Mouse (Mus musculus) monocyte, adult 5-6 weeks (primary cell): Measurements from ENCODE around the gene Morc1. TPM values are rescaled to one million over a fixed set of nuclear protein-coding genes. Genes with fewer than 3 reads are reported as not detected.

Experiments used
- ATAC-seq: fragments of 153-309, 156-312 bp; replicated peaks from 2 replicates; pipeline ENCODE4 v1.8.0; 2017; ENCODE audit warnings: mild to moderate bottlenecking; ENCODE audit not compliant: low TSS enrichment, insufficient number of reproducible peaks, severe bottlenecking, poor library complexity, low FRiP score
- total RNA-seq: library from RNA; stranded (forward); fragments of 200-1000, 200-491, 200-594 nt; gene quantifications from 3 replicates; pipeline ENCODE4 v1.2.3, GENCODE M21; 2017

The Morc1 gene
- total RNA-seq, 1 experiment from 2014 or later, result not detected

- no peak for ATAC-seq
Observed at GRCm38 (mm10) chr16:48453264-48453663, 22.2 kb downstream of the Morc1 start.

GRCm38 (mm10) chr16:48473396-48473795 lies 42.4 kb downstream of the Morc1 start:
- no peak for ATAC-seq

- ATAC-seq, result no peak
Observed at GRCm38 (mm10) chr16:48474896-48475802, 44.1 kb downstream of the Morc1 start.

- ATAC-seq, result no peak
Observed at GRCm38 (mm10) chr16:48479266-48479848, 48.3 kb downstream of the Morc1 start.

GRCm38 (mm10) chr16:48516776-48517499 lies 85.9 kb downstream of the Morc1 start:
- ATAC-seq, result no peak

- no peak for ATAC-seq
Observed at GRCm38 (mm10) chr16:48519569-48519968, 88.5 kb downstream of the Morc1 start.

- no peak for ATAC-seq
Observed at GRCm38 (mm10) chr16:48537108-48537507, 106.1 kb downstream of the Morc1 start.

GRCm38 (mm10) chr16:48562290-48563080 lies 131.4 kb downstream of the Morc1 start:
- no peak for ATAC-seq

GRCm38 (mm10) chr16:48570354-48570753 lies 139.3 kb downstream of the Morc1 start:
- ATAC-seq, result no peak

GRCm38 (mm10) chr16:48574072-48574471 lies 143.0 kb downstream of the Morc1 start:
- no peak for ATAC-seq

- ATAC-seq, result no peak
Observed at GRCm38 (mm10) chr16:48574499-48574898, 143.5 kb downstream of the Morc1 start.

- no peak for ATAC-seq
Observed at GRCm38 (mm10) chr16:48585369-48585768, 154.3 kb downstream of the Morc1 start.

- ATAC-seq, result no peak
Observed at GRCm38 (mm10) chr16:48594457-48594856, 163.4 kb downstream of the Morc1 start.

GRCm38 (mm10) chr16:48595216-48595615 lies 164.2 kb downstream of the Morc1 start:
- ATAC-seq, result no peak

- ATAC-seq, result no peak
Observed at GRCm38 (mm10) chr16:48603735-48604211, 172.7 kb downstream of the Morc1 start.

- ATAC-seq, result no peak
Observed at GRCm38 (mm10) chr16:48606476-48607038, 175.5 kb downstream of the Morc1 start.

GRCm38 (mm10) chr16:48608224-48608623 lies 177.2 kb downstream of the Morc1 start:
- no peak for ATAC-seq

- ATAC-seq, result no peak
Observed at GRCm38 (mm10) chr16:48610866-48611265, 179.8 kb downstream of the Morc1 start.
